Mouse (Mus musculus): Measurements from ENCODE around the gene Rfc2. TPM values are rescaled to one million over a fixed set of nuclear protein-coding genes. Genes with fewer than 3 reads are reported as not detected.

Rfc2 gene
- polyA plus RNA-seq, 1 experiment from 2014 or later, result 228 TPM

- Histone ChIP-seq H3K9ac (peak overlapping the region; percentile 94), H3K4me2 (replicated peaks) (peak overlapping the region; percentile 92), H3K4me3 (peak overlapping the region; percentile 64), H3K9me3 (replicated peaks) (no peaks in the 10 kb centered on the region), H3K27ac (peak overlapping the region; percentile 98), H3K27me3 (no peaks in the 10 kb centered on the region), H3K36me3 (no peaks in the 10 kb centered on the region), H3K4me1 (peaks cover 58% of the 10 kb centered on the region)
- peak; percentile 44 for ATAC-seq (ENCODE audit: low FRiP score)
- WGBS, result 2% methylated on average over 51 of the region's 52 CpGs
Measured at GRCm38 (mm10) chr5:134551233-134552109, 29.7 kb upstream of the Rfc2 start.

GRCm38 (mm10) chr5:134552110-134552972 lies 28.8 kb upstream of the Rfc2 start, which contains the start of gene Clip2:
Clip2 (minus strand) TSS chr5:134552434.
- H3K27me3 ChIP-seq, result no peaks in the 10 kb centered on the region
- under 1% methylated on average over 61 of the region's 61 CpGs for WGBS
- peak; percentile 90 for ATAC-seq (ENCODE audit: low FRiP score)
- H3K4me3 ChIP-seq, result peak within 1 kb of the TSS; percentile 64
- H3K9me3 ChIP-seq (replicated peaks), result no peaks in the 10 kb centered on the region
- H3K9ac ChIP-seq, result peak within 1 kb of the TSS; percentile 94
- peak within 1 kb of the TSS; percentile 92 for H3K4me2 ChIP-seq (replicated peaks)
- H3K36me3 ChIP-seq, result no peaks in the 10 kb centered on the region
- peak within 1 kb of the TSS; percentile 98 for H3K27ac ChIP-seq
- H3K4me1 ChIP-seq, result peaks cover 53% of the 10 kb centered on the region

- WGBS, result 86% methylated on average over 5 of the region's 5 CpGs
Measured at GRCm38 (mm10) chr5:134553951-134554546, 27.1 kb upstream of the Rfc2 start.

GRCm38 (mm10) chr5:134555463-134556164 lies 25.6 kb upstream of the Rfc2 start:
- Histone ChIP-seq H3K27me3 (no peaks in the 10 kb centered on the region), H3K36me3 (no peaks in the 10 kb centered on the region), H3K9me3 (replicated peaks) (no peaks in the 10 kb centered on the region), H3K4me1 (peaks cover 23% of the 10 kb centered on the region), H3K4me2 (replicated peaks) (peak overlapping the region; percentile 43), H3K27ac (peak overlapping the region; percentile 50), H3K9ac (0 out of 2 replicates have a peak overlapping the region, but pooled peaks have one; percentile 20), H3K4me3 (0 out of 2 replicates have a peak overlapping the region, but pooled peaks have one; percentile 5)
- ATAC-seq (ENCODE audit: low FRiP score), result no peak
- WGBS, result 15% methylated on average over 20 of the region's 20 CpGs

More at GRCm38 (mm10) chr5:134553951-134554546, 27.1 kb upstream of the Rfc2 start:
- H3K4me3 ChIP-seq, result no peak overlapping the region
- no peaks in the 10 kb centered on the region for H3K36me3 ChIP-seq
- no peaks in the 10 kb centered on the region for H3K9me3 ChIP-seq (replicated peaks)
- H3K27ac ChIP-seq, result no peak overlapping the region
- H3K27me3 ChIP-seq, result no peaks in the 10 kb centered on the region
- H3K9ac ChIP-seq, result no peak overlapping the region
- no peak for ATAC-seq (ENCODE audit: low FRiP score)
- H3K4me1 ChIP-seq, result peaks cover 37% of the 10 kb centered on the region
- no peak overlapping the region for H3K4me2 ChIP-seq (replicated peaks)

GRCm38 (mm10) chr5:134560071-134560449 lies 21.1 kb upstream of the Rfc2 start, which contains the start of gene Syna:
Syna (minus strand) TSS chr5:134560171.
- H3K4me3 ChIP-seq, result no peak within 1 kb of the TSS
- no peaks in the 10 kb centered on the region for H3K36me3 ChIP-seq
- H3K9ac ChIP-seq, result no peak within 1 kb of the TSS
- peaks cover 11% of the 10 kb centered on the region for H3K4me1 ChIP-seq
- 91% methylated on average over 7 of the region's 7 CpGs for WGBS
- ATAC-seq (ENCODE audit: low FRiP score), result no peak
- no peak within 1 kb of the TSS for H3K4me2 ChIP-seq (replicated peaks)
- no peaks in the 10 kb centered on the region for H3K9me3 ChIP-seq (replicated peaks)
- H3K27me3 ChIP-seq, result no peaks in the 10 kb centered on the region
- no peak within 1 kb of the TSS for H3K27ac ChIP-seq

- ATAC-seq (ENCODE audit: low FRiP score), result no peak
- Histone ChIP-seq H3K4me2 (replicated peaks) (no peak overlapping the region), H3K9me3 (replicated peaks) (no peaks in the 10 kb centered on the region), H3K27me3 (no peaks in the 10 kb centered on the region), H3K9ac (no peak overlapping the region), H3K4me3 (no peak overlapping the region), H3K36me3 (no peaks in the 10 kb centered on the region), H3K27ac (no peak overlapping the region), H3K4me1 (peaks cover 6% of the 10 kb centered on the region)
- 81% methylated on average over 16 of the region's 16 CpGs for WGBS
Measured at GRCm38 (mm10) chr5:134560450-134561171, 20.6 kb upstream of the Rfc2 start.

- Histone ChIP-seq H3K4me1 (no peaks in the 10 kb centered on the region), H3K36me3 (no peaks in the 10 kb centered on the region), H3K9ac (no peak overlapping the region), H3K4me2 (replicated peaks) (no peak overlapping the region), H3K9me3 (replicated peaks) (no peaks in the 10 kb centered on the region), H3K27ac (no peak overlapping the region), H3K4me3 (no peak overlapping the region), H3K27me3 (no peaks in the 10 kb centered on the region)
- 96% methylated on average over 2 of the region's 2 CpGs for WGBS
- ATAC-seq (ENCODE audit: low FRiP score), result no peak
Measured at GRCm38 (mm10) chr5:134564272-134564671, 16.9 kb upstream of the Rfc2 start.

GRCm38 (mm10) chr5:134565696-134566095 lies 15.5 kb upstream of the Rfc2 start:
- H3K36me3 ChIP-seq, result no peaks in the 10 kb centered on the region
- no peak for ATAC-seq (ENCODE audit: low FRiP score)
- H3K27me3 ChIP-seq, result no peaks in the 10 kb centered on the region
- no peaks in the 10 kb centered on the region for H3K9me3 ChIP-seq (replicated peaks)
- H3K9ac ChIP-seq, result no peak overlapping the region
- no peak overlapping the region for H3K4me3 ChIP-seq
- H3K4me1 ChIP-seq, result no peaks in the 10 kb centered on the region
- 92% methylated on average over 6 of the region's 6 CpGs for WGBS
- H3K4me2 ChIP-seq (replicated peaks), result no peak overlapping the region
- no peak overlapping the region for H3K27ac ChIP-seq

- no peaks in the 10 kb centered on the region for H3K27me3 ChIP-seq
- peaks cover 10% of the 10 kb centered on the region for H3K4me1 ChIP-seq
- H3K9me3 ChIP-seq (replicated peaks), result no peaks in the 10 kb centered on the region
- no peak for ATAC-seq (ENCODE audit: low FRiP score)
- WGBS, result 90% methylated on average over 4 of the region's 4 CpGs
- no peak overlapping the region for H3K4me2 ChIP-seq (replicated peaks)
- H3K9ac ChIP-seq, result no peak overlapping the region
- no peak overlapping the region for H3K27ac ChIP-seq
- H3K36me3 ChIP-seq, result no peaks in the 10 kb centered on the region
- no peak overlapping the region for H3K4me3 ChIP-seq
Measured at GRCm38 (mm10) chr5:134567445-134567844, 13.7 kb upstream of the Rfc2 start.

GRCm38 (mm10) chr5:134568030-134568429 lies 13.1 kb upstream of the Rfc2 start:
- no peak overlapping the region for H3K4me3 ChIP-seq
- H3K9me3 ChIP-seq (replicated peaks), result no peaks in the 10 kb centered on the region
- H3K36me3 ChIP-seq, result no peaks in the 10 kb centered on the region
- peaks cover 15% of the 10 kb centered on the region for H3K4me1 ChIP-seq
- H3K4me2 ChIP-seq (replicated peaks), result no peak overlapping the region
- WGBS, result 69% methylated on average over 3 of the region's 3 CpGs
- no peaks in the 10 kb centered on the region for H3K27me3 ChIP-seq
- no peak overlapping the region for H3K9ac ChIP-seq
- no peak overlapping the region for H3K27ac ChIP-seq
- ATAC-seq (ENCODE audit: low FRiP score), result no peak

GRCm38 (mm10) chr5:134568964-134569491 lies 12.1 kb upstream of the Rfc2 start:
- no peaks in the 10 kb centered on the region for H3K9me3 ChIP-seq (replicated peaks)
- H3K27me3 ChIP-seq, result no peaks in the 10 kb centered on the region
- WGBS, result 53% methylated on average over 8 of the region's 8 CpGs
- no peak overlapping the region for H3K4me3 ChIP-seq
- no peak overlapping the region for H3K27ac ChIP-seq
- ATAC-seq (ENCODE audit: low FRiP score), result no peak
- peaks cover 15% of the 10 kb centered on the region for H3K4me1 ChIP-seq
- no peak overlapping the region for H3K4me2 ChIP-seq (replicated peaks)
- H3K9ac ChIP-seq, result no peak overlapping the region
- no peaks in the 10 kb centered on the region for H3K36me3 ChIP-seq
